Mouse (Mus musculus) hindbrain, embryonic 12.5 days (tissue): ENCODE data around the gene Capn9. TPM values are rescaled to one million over a fixed set of nuclear protein-coding genes. Genes with fewer than 3 reads are reported as not detected.

Experiments
- ATAC-seq: fragments of 200-750 bp; cut with Nextera tagmentation; 2 replicates; pipeline ENCODE4 v1.8.0; 2017; ENCODE audit warnings: moderate TSS enrichment; ENCODE audit not compliant: low FRiP score
- H3K27ac ChIP-seq: fragments of 300-500 bp; sonication (generic); 2 replicates; pipeline ENCODE4 v1.5.1; 2016; ENCODE audit warnings: mild to moderate bottlenecking
- H3K27me3 ChIP-seq: fragments of 300-500 bp; sonication (generic); 2 replicates; pipeline ENCODE4 v1.6.1; 2016; ENCODE audit warnings: mild to moderate bottlenecking
- H3K36me3 ChIP-seq: fragments of 300-500 bp; sonication (generic); 2 replicates; pipeline ENCODE4 v1.6.1; 2016; ENCODE audit warnings: mild to moderate bottlenecking
- H3K4me1 ChIP-seq: fragments of 300-500 bp; sonication (generic); 2 replicates; pipeline ENCODE4 v1.6.1; 2016
- H3K4me2 ChIP-seq: fragments of 300-500 bp; sonication (generic); replicated peaks from 2 replicates; pipeline ENCODE4 v1.6.1; 2016; ENCODE audit warnings: mild to moderate bottlenecking
- H3K4me3 ChIP-seq: fragments of 300-500 bp; sonication (generic); 2 replicates; pipeline ENCODE4 v1.5.1; 2016; ENCODE audit warnings: mild to moderate bottlenecking
- H3K9ac ChIP-seq: fragments of 300-500 bp; sonication (generic); 2 replicates; pipeline ENCODE4 v1.6.1; 2016; ENCODE audit warnings: mild to moderate bottlenecking, moderate library complexity
- H3K9me3 ChIP-seq: fragments of 300-500 bp; sonication (generic); replicated peaks from 2 replicates; pipeline ENCODE4 v1.6.1; 2016; ENCODE audit warnings: mild to moderate bottlenecking
- WGBS: fragments of 180-500 bp; shearing (Covaris S2); methylation state at CpG from one replicate; pipeline ENCODE4 v1.1.7; 2016; 5-methylcytosine and 5-hydroxymethylcytosine counted together
- polyA plus RNA-seq: library from polyadenylated mRNA; unstranded; fragments of >200 nt; fragmentation: Nextera tagmentation; extraction: Ambion mirVana; gene quantifications from 2 replicates; pipeline ENCODE4 v1.2.1, GENCODE M21; 2016

Capn9 gene
- polyA plus RNA-seq, 1 experiment from 2014 or later: not detected

DNA sequence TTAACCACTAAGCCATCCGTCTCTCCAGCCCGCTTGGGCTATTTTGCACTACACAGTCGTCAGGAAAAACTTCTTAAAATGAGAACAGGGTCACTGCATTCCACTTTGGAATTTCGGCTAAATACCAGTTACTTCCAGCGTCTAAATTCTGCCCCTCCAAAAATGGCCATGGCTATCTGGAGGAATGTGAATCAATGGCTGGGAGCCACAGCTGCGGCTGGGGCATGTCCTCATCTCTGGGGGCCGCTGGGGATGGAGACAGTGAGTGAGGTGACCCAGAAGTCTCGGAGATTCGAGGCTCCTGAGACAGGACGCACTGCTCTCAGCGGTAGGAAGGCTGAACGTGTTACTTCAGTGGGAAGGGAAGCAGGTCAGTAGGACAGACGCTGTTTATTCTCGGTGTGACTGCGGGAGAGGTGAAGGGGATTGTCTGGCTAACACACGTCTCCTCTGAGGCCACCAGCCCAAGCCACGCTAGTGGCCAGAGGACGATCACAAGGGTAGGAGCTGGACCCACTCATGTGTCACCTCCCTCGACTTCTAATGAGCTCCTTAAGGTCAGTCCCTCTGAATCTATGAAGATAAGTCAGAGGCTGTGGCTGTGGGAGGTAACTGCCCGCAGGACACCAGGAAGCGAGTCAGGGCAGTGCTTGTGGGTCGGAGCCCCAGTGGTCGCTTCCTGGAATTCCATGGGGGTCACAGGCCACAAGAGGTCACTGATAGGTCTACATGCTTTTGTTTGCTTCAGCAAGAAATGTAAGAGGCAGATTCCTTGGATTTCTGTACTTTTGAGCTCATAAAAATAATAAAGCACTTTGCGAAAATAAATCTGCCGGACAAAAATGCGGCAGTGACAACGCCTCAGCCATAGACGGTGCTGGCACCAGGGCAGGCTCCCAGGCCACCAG, 77.9 kb downstream of the Capn9 start:
- Histone ChIP-seq H3K4me1 (peaks cover 28% of the 10 kb centered on the region), H3K27ac (no peak overlapping the region), H3K9me3 (no peaks in the 10 kb centered on the region), H3K36me3 (peaks cover 21% of the 10 kb centered on the region), H3K4me3 (no peak overlapping the region), H3K9ac (0 out of 2 replicates have a peak overlapping the region, but pooled peaks have one; percentile 19), H3K4me2 (no peak overlapping the region), H3K27me3 (no peaks in the 10 kb centered on the region)
- ATAC-seq: no peak
- WGBS: 65% methylated on average over 28 of the region's 28 CpGs

DNA sequence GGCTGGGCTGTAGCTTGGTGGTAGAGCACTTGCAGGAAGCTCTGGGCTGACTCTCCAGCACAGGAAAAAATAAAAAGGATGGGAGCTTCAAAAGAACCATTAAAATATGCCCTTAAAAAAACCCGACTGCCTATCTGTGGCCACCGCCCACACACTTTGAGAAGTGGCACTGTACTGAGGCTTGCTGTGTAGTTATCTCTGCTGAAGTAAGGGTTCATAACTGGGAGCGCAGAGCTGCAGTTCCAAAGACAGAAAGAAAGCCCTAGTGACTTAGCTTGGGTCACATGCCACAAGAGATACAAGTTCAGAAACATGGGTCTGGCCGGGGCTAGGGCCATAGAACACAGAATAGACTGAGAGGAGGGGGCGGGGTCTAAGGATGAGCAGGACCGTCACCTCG, 82.0 kb downstream of the Capn9 start:
- peak; percentile 3; the same call in 1 of the 2 replicates for ATAC-seq
- Histone ChIP-seq H3K9ac (no peak overlapping the region), H3K4me2 (no peak overlapping the region), H3K27me3 (no peaks in the 10 kb centered on the region), H3K4me1 (peaks cover 55% of the 10 kb centered on the region), H3K4me3 (no peak overlapping the region), H3K27ac (peak overlapping the region; percentile 58), H3K36me3 (peaks cover 9% of the 10 kb centered on the region; the same call in 1 of the 2 replicates), H3K9me3 (no peaks in the 10 kb centered on the region)
- WGBS: 81% methylated on average over 7 of the region's 7 CpGs

DNA sequence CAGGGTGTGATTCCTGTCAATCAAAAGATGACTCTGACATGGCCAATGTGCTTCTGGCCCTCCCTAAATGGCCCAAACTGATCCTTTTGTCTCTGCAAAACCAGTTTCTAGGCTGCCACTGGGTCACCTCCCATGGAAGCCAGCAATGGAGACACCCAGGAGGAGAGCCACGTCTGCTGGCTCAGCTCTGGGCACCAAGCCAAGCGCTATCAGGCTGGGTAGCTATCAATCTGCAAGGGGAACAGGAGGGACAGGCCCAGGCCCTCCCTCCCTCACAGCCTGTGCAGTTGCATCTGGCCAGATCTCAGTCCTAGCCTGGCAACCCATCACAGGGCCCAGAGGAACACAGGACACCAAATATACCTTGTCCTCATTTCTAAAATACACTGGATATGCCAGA, 82.5 kb downstream of the Capn9 start:
- WGBS: 39% methylated on average over 2 of the region's 2 CpGs
- peaks cover 53% of the 10 kb centered on the region for H3K4me1 ChIP-seq
- no peaks in the 10 kb centered on the region for H3K9me3 ChIP-seq

DNA sequence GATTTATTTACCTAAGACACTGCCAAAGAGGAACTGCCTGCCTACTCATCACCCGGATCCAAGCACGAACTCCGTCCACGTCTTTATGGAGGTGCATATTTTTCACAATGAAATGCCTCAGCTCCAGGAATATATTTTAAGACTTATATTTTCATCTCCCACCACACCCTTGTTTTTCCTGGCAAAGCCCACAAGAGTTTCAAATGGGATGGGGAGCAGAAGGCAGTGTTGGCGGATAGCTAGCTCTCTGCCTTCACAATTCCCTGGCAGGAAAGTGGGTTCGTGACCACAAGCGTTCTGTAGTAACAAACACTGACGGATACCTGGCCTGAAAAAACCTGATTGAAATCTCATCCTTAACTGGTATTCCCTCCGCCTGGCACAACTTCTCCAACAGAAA, 85.9 kb downstream of the Capn9 start:
- peak overlapping the region; percentile 75 for H3K4me3 ChIP-seq
- no peak for ATAC-seq
- 42% methylated on average over 9 of the region's 9 CpGs for whole genome bisulfite sequencing
- peaks cover 46% of the 10 kb centered on the region for H3K4me1 ChIP-seq
- peak overlapping the region; percentile 78 for H3K4me2 ChIP-seq
- H3K9ac ChIP-seq: peak overlapping the region; percentile 86
- H3K27ac ChIP-seq: no peak overlapping the region
- no peaks in the 10 kb centered on the region for H3K27me3 ChIP-seq
- no peaks in the 10 kb centered on the region for H3K9me3 ChIP-seq
- 0 out of 2 replicates have a peak, but pooled peaks cover 1% of the 10 kb centered on the region for H3K36me3 ChIP-seq

More for the DNA sequence above, 82.5 kb downstream of the Capn9 start:
- Histone ChIP-seq H3K4me3 (no peak overlapping the region), H3K36me3 (peaks cover 9% of the 10 kb centered on the region; the same call in 1 of the 2 replicates), H3K27me3 (no peaks in the 10 kb centered on the region), H3K9ac (no peak overlapping the region), H3K4me2 (no peak overlapping the region), H3K27ac (peak overlapping the region; percentile 58)
- ATAC-seq: peak; percentile 56; the same call in 1 of the 2 replicates

DNA sequence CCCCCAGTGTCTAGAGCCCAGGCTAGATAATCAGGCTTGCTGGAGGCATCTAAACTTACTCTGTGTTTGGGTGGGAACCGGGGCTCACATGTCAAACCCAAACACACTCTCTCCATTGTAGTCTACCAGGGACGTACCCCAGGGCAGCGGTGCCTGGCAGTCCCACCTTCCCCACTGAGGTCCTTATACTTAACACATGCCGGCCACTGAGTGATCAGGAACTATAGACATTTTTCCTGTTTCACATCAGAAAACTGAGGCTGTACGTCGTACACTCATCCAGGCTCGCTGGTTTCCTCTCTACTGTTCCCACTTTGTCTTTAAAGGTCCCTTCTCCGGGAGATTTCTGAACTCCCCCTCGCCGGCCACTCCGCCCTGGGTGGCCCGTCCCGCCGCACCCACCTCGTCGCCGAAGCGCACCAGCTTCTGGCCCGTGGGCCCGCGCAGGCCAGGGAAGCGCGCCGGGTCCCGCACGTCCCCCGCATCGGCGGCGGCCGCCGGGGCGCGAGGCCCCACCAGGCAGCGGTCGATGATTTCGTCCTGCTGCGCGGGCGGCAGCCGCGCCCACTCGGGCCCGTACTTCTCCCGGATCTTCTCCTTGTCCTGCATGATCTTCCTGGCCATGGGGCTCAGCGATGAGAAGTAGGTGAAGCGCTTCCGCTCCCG, 86.7 kb downstream of the Capn9 start:
- Histone ChIP-seq H3K27ac (peak overlapping the region; percentile 86), H3K27me3 (no peaks in the 10 kb centered on the region), H3K4me3 (peak overlapping the region; percentile 75), H3K4me2 (peak overlapping the region; percentile 78), H3K9me3 (no peaks in the 10 kb centered on the region), H3K36me3 (no peaks in the 10 kb centered on the region), H3K4me1 (peaks cover 46% of the 10 kb centered on the region), H3K9ac (peak overlapping the region; percentile 86)
- ATAC-seq: peak; percentile 57
- under 1% methylated on average over 49 of the region's 49 CpGs for WGBS

DNA sequence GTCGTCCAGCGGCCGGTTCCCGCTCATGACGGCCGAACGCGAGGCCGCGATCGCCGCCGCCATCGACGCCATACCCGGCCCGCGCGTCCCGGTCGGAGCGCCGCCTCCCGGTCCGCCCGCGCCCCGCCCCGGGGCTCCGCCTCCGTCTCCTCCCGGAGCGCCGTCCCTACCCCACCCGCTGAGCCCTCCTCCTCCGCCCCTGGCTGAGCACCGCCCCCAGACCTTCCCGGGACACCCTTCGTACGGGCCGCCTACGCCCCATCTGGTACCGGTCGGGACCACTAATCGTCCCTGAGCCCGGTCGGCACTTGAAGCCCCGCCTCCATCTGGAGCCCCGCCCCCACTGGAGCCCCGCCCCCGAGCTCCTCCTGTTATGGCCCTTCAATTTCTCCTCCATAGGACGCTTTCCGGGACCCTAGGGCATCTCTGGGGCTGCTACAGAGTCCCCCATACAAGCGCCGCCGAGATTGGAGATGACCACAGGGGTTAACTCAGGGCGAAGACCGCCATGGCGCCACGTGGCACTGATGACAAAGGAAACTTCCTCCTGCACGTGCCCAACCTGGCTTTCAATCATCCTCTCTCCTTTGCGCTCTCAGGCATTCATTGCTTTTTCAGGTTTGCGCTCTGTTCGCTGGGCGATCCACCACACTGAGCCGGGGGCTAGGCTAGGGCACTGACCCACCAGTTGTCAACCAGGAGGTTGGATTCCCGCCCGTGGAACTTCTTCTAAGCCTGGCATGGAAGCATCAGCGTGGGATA, 87.4 kb downstream of the Capn9 start, which contains the start of gene 2310022B05Rik:
2310022B05Rik (minus strand) TSS at position 258 of the 762 bp plus-strand sequence.
- H3K27ac ChIP-seq: peak within 1 kb of the TSS; percentile 86
- peaks cover 43% of the 10 kb centered on the region for H3K4me1 ChIP-seq
- H3K27me3 ChIP-seq: no peaks in the 10 kb centered on the region
- H3K4me3 ChIP-seq: peak within 1 kb of the TSS; percentile 75
- 1% methylated on average over 56 of the region's 69 CpGs for WGBS
- no peaks in the 10 kb centered on the region for H3K36me3 ChIP-seq
- ATAC-seq: peak; percentile 89
- H3K9me3 ChIP-seq: no peaks in the 10 kb centered on the region
- H3K4me2 ChIP-seq: peak within 1 kb of the TSS; percentile 78
- peak within 1 kb of the TSS; percentile 86 for H3K9ac ChIP-seq

DNA sequence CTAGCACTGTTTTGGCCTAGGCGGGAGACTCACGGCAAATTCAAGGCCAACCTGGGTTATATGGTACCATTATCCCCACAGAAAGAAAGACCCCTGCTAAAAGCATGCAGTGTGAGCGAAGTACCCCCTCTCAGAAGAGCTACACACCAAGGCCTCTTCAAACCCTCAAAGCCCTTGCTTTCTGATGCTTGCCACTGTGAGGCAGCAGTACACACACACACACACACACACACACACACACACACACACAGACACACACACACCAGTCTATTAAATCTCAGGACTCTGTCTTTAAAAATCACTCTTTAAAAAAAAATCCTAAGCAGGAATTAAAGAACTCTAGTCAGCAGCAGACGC, 87.9 kb downstream of the Capn9 start:
- H3K9me3 ChIP-seq: no peaks in the 10 kb centered on the region
- peak overlapping the region; percentile 78 for H3K4me2 ChIP-seq
- no peaks in the 10 kb centered on the region for H3K27me3 ChIP-seq
- H3K9ac ChIP-seq: no peak overlapping the region
- 47% methylated on average over 4 of the region's 4 CpGs for WGBS
- H3K4me3 ChIP-seq: peak overlapping the region; percentile 75
- H3K4me1 ChIP-seq: peaks cover 38% of the 10 kb centered on the region
- peak overlapping the region; percentile 86 for H3K27ac ChIP-seq
- ATAC-seq: no peak
- H3K36me3 ChIP-seq: no peaks in the 10 kb centered on the region

DNA sequence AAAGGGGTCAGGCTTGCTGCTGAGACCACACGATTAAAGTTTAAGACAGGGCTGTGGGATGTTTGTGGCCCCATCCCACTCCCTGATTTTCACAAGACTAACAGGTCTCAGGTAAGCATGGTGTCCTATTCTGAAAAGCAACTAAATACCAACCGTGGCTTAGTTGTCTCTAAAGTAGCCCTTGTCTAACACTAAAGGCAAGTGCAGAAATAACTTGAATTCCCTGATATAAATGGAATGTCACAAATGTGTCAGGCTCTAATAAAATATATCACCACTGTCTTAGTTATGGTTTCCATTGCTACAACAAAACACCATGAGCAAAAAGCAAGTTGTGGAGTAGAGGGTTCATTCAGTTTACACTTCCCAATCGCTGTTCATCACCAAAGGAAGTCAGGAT, 88.5 kb downstream of the Capn9 start:
- Histone ChIP-seq H3K27ac (peak overlapping the region; percentile 86; the same call in 1 of the 2 replicates), H3K36me3 (no peaks in the 10 kb centered on the region), H3K4me2 (no peak overlapping the region), H3K4me3 (no peak overlapping the region), H3K9ac (no peak overlapping the region), H3K9me3 (no peaks in the 10 kb centered on the region), H3K4me1 (peaks cover 34% of the 10 kb centered on the region), H3K27me3 (no peaks in the 10 kb centered on the region)
- 74% methylated on average over 3 of the region's 3 CpGs for WGBS
- ATAC-seq: no peak

Other genes starting within 250 kb of the Capn9 start
- 5.9 and 6.4 TPM in 2 replicates for gene Pgbd5, start 136.5 kb upstream of the Capn9 start, polyA plus RNA-seq
- 44.2 and 44.6 TPM in 2 replicates for gene Cog2, start 55.3 kb upstream of the Capn9 start, polyA plus RNA-seq
- 0.35 and 0.44 TPM in 2 replicates for gene Agt, start 6.4 kb upstream of the Capn9 start, polyA plus RNA-seq
- 26.6 and 31.2 TPM in 2 replicates for gene 2310022B05Rik, start 87.3 kb downstream of the Capn9 start, polyA plus RNA-seq
- 61.4 and 62.2 TPM in 2 replicates for gene Ttc13, start 145.9 kb downstream of the Capn9 start, polyA plus RNA-seq
- gene Arv1, start 146.0 kb downstream of the Capn9 start, polyA plus RNA-seq: 33.4 and 37.7 TPM in 2 replicates
- gene Fam89a, start 175.7 kb downstream of the Capn9 start, polyA plus RNA-seq: 5.1 and 6.0 TPM in 2 replicates
- 11.9 and 13.2 TPM in 2 replicates for gene Trim67, start 217.0 kb downstream of the Capn9 start, polyA plus RNA-seq